Mouse (Mus musculus): ENCODE results near the gene Tpd52l2. TPM values are rescaled to one million over a fixed set of nuclear protein-coding genes. Genes with fewer than 3 reads are reported as not detected.

The Tpd52l2 gene
- total RNA-seq, 2 experiments from 2014 or later = 65.9 to 72.7 TPM

GRCm38 (mm10) chr2:181541761-181542380 lies 44.9 kb downstream of the Tpd52l2 start:
- DNase-seq = no peak

- DNase-seq = no peak
Observed at GRCm38 (mm10) chr2:181546142-181546541, 49.2 kb downstream of the Tpd52l2 start.

- no peak for DNase-seq
Observed at GRCm38 (mm10) chr2:181548227-181548626, 51.3 kb downstream of the Tpd52l2 start.

GRCm38 (mm10) chr2:181548682-181549081 lies 51.7 kb downstream of the Tpd52l2 start:
- DNase-seq = no peak

- DNase-seq = no peak
Observed at GRCm38 (mm10) chr2:181550233-181550632, 53.3 kb downstream of the Tpd52l2 start.

- DNase-seq = no peak
Observed at GRCm38 (mm10) chr2:181553772-181554171, 56.8 kb downstream of the Tpd52l2 start.

- no peak for DNase-seq
Observed at GRCm38 (mm10) chr2:181567338-181567737, 70.4 kb downstream of the Tpd52l2 start.

Other genes with a start within 250 kb of the Tpd52l2 start
- gene Gmeb2, start 209.1 kb upstream of the Tpd52l2 start, total RNA-seq (2021) = 10 to 100 TPM; 15.6 to 20.2 TPM
- under 1 TPM; 0.24 to 0.47 TPM for gene Stmn3, start 182.6 kb upstream of the Tpd52l2 start, total RNA-seq (2021)
- 10 to 100 TPM; 42.9 to 46.9 TPM for gene Rtel1, start 177.4 kb upstream of the Tpd52l2 start, total RNA-seq (2021)
- gene Zgpat, start 132.2 kb upstream of the Tpd52l2 start, total RNA-seq (2021) = 10 to 100 TPM; 20.7 to 22.8 TPM
- 10 to 100 TPM; 39.6 to 41.0 TPM for gene Arfrp1, start 131.7 kb upstream of the Tpd52l2 start, total RNA-seq (2021)
- 1 to 10 TPM; 8.8 to 8.9 TPM for gene Lime1, start 117.1 kb upstream of the Tpd52l2 start, total RNA-seq (2021)
- gene Zbtb46, start 37.7 kb upstream of the Tpd52l2 start, total RNA-seq (2021) = 10 to 100 TPM; 14.9 to 16.5 TPM
- not detected for gene Abhd16b, start 3.9 kb upstream of the Tpd52l2 start, total RNA-seq (2021)
- 100 to 1,000 TPM; 111 to 119 TPM for gene Dnajc5, start 23.3 kb downstream of the Tpd52l2 start, total RNA-seq (2021)
- 10 to 100 TPM; 50.2 to 54.5 TPM for gene Uckl1, start 87.8 kb downstream of the Tpd52l2 start, total RNA-seq (2021)
- gene Prpf6, start 94.7 kb downstream of the Tpd52l2 start, total RNA-seq (2021) = 10 to 100 TPM; 35.1 to 36.1 TPM
- 10 to 100 TPM; 41.8 to 45.5 TPM for gene Zfp512b, start 95.7 kb downstream of the Tpd52l2 start, total RNA-seq (2021)
- gene Samd10, start 102.1 kb downstream of the Tpd52l2 start, total RNA-seq (2021) = 1 to 10 TPM; 4.8 to 4.9 TPM
- not detected for gene Gm29797, start 159.9 kb downstream of the Tpd52l2 start, total RNA-seq (2021)
- gene Sox18, start 174.5 kb downstream of the Tpd52l2 start, total RNA-seq (2021) = 10 to 100 TPM; 75.9 to 80.3 TPM
- 10 to 100 TPM in 1 of 2 experiments, 1 to 10 TPM in 1; 9.9 to 11.1 TPM for gene Tcea2, start 183.2 kb downstream of the Tpd52l2 start, total RNA-seq (2021)
- gene Rgs19, start 196.8 kb downstream of the Tpd52l2 start, total RNA-seq (2021) = 10 to 100 TPM; 11.3 to 15.8 TPM
- gene Lkaaear1, start 201.3 kb downstream of the Tpd52l2 start, total RNA-seq (2021) = not detected
- gene Oprl1, start 217.9 kb downstream of the Tpd52l2 start, total RNA-seq (2021) = under 1 TPM; 0.24 to 0.54 TPM

Data from heart, postnatal 4 days (tissue).